Mouse (Mus musculus) olfactory bulb, adult 2 months (tissue): ENCODE results near the gene Pappa2. TPM values are rescaled to one million over a fixed set of nuclear protein-coding genes. Genes with fewer than 3 reads are reported as not detected.

Experiments used
- H3K27ac ChIP-seq: fragments of 200-500 bp; 2 replicates; pipeline ENCODE4 v1.5.1; 2012; ENCODE audit warnings: low read depth, low read length; ENCODE audit not compliant: insufficient read depth
- H3K4me1 ChIP-seq: fragments of 200-500 bp; 2 replicates; pipeline ENCODE4 v1.6.1; 2012; ENCODE audit warnings: low read length; ENCODE audit not compliant: control insufficient read depth, insufficient read depth
- H3K4me3 ChIP-seq: fragments of 200-500 bp; 2 replicates; pipeline ENCODE4 v1.5.1; 2012; ENCODE audit warnings: mild to moderate bottlenecking, low read depth, low read length, moderate library complexity; ENCODE audit not compliant: insufficient read depth
- CTCF ChIP-seq: fragments of 200-500 bp; IDR thresholded peaks from 2 replicates; pipeline ENCODE4 v1.5.1; 2012; ENCODE audit warnings: low read depth, mild to moderate bottlenecking, low read length, moderate library complexity; ENCODE audit not compliant: insufficient read depth
- POLR2A ChIP-seq: fragments of 200-500 bp; IDR thresholded peaks from 2 replicates; pipeline ENCODE4 v1.6.1; 2012; ENCODE audit warnings: mild to moderate bottlenecking, low read depth, low read length, moderate library complexity; ENCODE audit not compliant: insufficient read depth
- WGBS: fragments of 180-500 bp; shearing (Covaris S2); methylation state at CpG from one replicate; pipeline ENCODE4 v1.1.7; 2018; 5-methylcytosine and 5-hydroxymethylcytosine counted together
- polyA plus RNA-seq: library from polyadenylated mRNA; stranded (reverse); fragments of >200 nt; gene quantifications from 2 replicates; pipeline ENCODE4 v1.2.4, GENCODE M21; 2012; ENCODE audit warnings: low replicate concordance; ENCODE audit not compliant: missing spikeins, insufficient read depth, insufficient read length

The Pappa2 gene
- polyA plus RNA-seq, 1 experiment: not detected

DNA sequence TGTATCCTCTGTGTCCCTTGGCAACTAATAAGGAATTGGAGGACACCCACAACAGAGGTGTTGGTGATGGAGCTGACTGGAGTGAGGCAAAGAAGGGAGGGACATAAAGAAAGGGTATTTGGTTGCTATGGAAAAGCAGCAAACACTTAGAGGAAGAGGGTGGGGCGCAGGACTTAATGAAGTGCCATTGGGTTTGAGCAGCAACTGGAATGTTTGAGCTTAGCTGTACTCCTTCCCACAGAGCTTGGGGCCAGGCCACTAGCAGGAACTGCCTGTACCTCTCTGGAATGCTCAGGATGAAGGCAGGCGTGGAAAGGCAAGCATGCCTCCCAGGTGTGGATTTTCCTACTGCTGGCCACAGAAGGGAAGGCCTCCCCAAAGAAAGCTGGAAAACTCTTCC lies 281.0 kb downstream of the Pappa2 start:
- H3K4me3 ChIP-seq: no peak overlapping the region
- TF ChIP-seq CTCF (no peak), POLR2A (no peak)
- no peaks in the 10 kb centered on the region for H3K4me1 ChIP-seq
- no peak overlapping the region for H3K27ac ChIP-seq
- WGBS: 91% methylated on average over 2 of the region's 2 CpGs

DNA sequence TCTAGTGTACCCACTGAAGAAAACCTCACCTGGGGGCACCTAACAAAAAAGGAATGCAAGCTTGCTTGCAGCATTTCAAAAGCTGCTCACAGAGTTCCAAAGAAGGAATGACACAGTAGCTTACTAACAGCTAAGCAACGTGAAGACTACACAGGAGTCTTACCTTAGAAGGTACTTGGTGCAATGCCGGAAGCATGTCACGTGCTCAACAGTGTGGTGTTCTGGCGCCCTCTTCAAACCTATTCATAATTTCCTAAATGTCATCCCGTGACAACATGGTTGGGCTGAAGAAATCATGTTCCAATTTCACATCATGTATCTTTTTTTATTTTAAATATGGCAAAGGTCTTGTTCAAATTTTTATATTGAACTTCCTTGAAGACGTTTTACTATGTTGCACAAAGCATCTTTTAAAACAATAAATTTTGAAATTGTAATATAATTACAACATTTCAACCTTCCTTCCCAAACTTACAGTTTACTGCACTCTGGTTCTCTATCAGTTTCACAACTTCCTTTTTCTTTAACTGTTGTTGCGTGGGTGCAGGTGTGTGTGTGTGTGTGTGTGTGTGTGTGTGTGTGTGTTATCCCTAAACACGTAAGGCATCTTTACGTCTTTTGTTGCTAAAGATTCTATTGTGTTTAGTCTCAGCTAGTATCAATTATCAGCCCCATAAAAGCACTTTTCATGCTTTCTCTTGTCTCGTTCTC lies 282.3 kb downstream of the Pappa2 start:
- TF ChIP-seq CTCF: no peak
- no peak for TF ChIP-seq POLR2A
- WGBS: 86% methylated on average over 10 of the region's 10 CpGs
- no peaks in the 10 kb centered on the region for H3K4me1 ChIP-seq
- no peak overlapping the region for H3K27ac ChIP-seq
- no peak overlapping the region for H3K4me3 ChIP-seq

DNA sequence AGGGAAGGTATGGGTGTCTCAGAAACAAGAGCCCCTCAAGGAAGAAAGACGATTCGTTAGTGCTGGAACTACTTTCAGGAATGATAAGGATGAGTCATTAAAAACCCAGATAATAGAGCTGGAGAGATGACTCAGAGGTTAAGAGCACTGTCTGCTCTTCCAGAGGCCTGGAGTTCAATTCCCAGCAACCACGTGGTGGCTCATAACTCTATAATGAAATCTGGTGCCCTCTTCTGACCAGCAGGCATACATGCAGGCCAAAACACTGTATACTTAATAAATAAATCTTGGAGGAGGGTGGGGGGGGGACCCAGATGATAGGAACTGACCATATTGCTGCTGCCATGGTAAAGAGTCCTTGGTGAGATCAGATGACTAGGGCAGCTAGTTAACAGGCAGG lies 282.9 kb downstream of the Pappa2 start:
- H3K4me3 ChIP-seq: no peak overlapping the region
- TF ChIP-seq CTCF: no peak
- TF ChIP-seq POLR2A: no peak
- H3K27ac ChIP-seq: no peak overlapping the region
- no peaks in the 10 kb centered on the region for H3K4me1 ChIP-seq
- WGBS: 47% methylated on average over 3 of the region's 3 CpGs

DNA sequence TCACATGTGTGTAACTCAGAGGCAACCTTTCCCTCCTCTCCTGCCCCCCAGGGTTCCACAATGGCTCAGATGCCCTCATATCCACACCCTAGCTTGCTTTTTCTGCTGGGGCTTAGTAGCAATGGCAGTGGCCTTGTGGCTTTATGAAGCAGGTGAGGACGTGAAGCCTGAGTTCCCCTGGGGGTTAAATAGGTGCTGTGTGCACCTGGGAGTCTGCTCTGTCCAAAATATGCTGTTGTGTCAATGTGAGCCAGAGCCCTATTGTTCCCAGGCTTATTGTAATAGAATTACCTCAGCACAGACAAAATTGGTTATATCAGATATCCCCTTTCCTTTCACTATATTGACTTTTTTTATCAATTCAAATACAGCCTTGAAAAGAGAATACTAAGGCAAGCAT lies 292.6 kb downstream of the Pappa2 start:
- Histone ChIP-seq H3K4me3 (no peak overlapping the region), H3K4me1 (no peaks in the 10 kb centered on the region), H3K27ac (no peak overlapping the region)
- WGBS: 70% methylated on average over 1 of the region's 1 CpGs
- no peak for TF ChIP-seq POLR2A
- no peak for TF ChIP-seq CTCF

DNA sequence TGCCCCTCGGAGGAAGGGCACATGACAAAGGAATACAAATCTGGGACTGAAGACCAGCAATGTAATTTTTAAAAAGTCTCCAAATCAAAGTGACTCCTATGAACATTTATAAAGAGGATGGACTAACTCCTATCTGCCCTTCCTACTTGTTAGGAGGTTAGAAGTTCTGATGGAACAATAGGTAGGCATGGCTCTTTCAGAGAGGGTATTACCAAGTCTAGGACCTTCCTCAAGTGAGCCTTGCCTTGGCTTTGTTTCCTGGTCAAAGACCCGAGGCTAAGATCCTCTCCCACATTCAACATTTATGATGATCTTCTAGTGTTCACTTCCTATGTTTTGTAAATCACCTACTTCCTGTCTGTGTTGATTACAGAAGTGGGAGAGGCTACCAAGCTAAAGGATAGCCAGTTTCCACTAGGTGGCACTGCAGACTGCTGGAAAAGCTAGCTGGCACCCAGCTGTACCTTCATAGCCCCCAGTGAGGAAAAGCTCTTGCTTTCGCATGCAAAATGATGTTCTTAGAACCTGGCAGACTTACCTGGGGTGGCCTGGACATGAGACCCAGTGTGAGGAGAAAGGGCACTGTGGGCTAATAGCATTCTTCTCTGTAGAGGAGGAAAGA lies 310.2 kb downstream of the Pappa2 start:
- no peak overlapping the region for H3K27ac ChIP-seq
- no peak overlapping the region for H3K4me3 ChIP-seq
- 35% methylated on average over 3 of the region's 3 CpGs for WGBS
- H3K4me1 ChIP-seq: no peaks in the 10 kb centered on the region
- TF ChIP-seq CTCF (no peak), POLR2A (no peak)

DNA sequence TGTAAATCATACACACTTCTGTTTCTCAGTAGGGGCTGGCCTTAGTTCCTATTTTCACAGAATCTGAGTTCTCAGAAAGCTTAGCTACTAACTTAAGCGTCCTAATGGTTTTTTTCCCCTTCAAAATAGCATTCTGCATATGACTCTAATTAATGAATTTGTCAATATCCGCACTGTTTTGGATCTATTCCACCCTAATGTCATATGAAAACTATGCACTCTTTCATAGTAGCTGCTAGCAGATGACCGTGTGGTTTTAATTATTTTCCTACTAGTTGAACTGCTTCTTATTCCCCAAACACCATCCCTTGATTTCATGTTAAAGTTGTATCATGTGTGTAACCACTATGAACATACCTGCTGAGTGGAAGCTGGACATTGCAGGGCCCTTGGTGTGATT lies 314.3 kb downstream of the Pappa2 start:
- Histone ChIP-seq H3K4me3 (no peak overlapping the region), H3K27ac (no peak overlapping the region), H3K4me1 (no peaks in the 10 kb centered on the region)
- 84% methylated on average over 3 of the region's 3 CpGs for WGBS
- TF ChIP-seq CTCF (no peak), POLR2A (no peak)
